Mouse (Mus musculus): ENCODE data around the gene Tmem204.

DNA sequence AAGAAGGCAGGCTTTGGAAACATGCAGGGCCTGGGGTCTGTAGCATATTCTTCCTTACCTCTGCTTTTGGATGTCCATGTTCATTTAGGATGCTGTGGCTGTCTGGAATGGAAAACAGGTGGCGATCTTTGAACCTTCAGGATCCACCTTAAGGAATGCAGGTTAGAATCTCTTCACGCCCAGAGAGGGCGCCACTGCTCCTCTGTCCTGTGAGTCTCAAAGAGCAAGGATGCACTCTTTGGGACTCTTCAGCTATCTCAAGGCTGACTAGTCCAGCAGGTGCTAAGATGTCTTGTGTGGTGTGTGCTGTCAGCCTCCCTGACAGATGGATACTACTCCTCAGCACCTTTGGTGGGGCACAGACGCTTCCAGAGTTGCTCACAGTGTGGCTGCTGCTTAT is 47.2 kb downstream of the Tmem204 start:
- no peak for TF ChIP-seq ZMIZ1 (IDR thresholded peaks at IDR 0.05; ENCODE audit: low read depth, low read length)
- TF ChIP-seq ZNF384 (IDR thresholded peaks at IDR 0.05; ENCODE audit: low read depth, low read length), result no peak
- TF ChIP-seq MAZ (IDR thresholded peaks at IDR 0.05; ENCODE audit: low read depth, low read length), result no peak
- TF ChIP-seq HCFC1 (IDR thresholded peaks at IDR 0.05; ENCODE audit: low read depth, low read length), result no peak
- TF ChIP-seq GATA1 (IDR thresholded peaks at IDR 0.05; ENCODE audit: low read depth, low read length), result no peak
- no peak for TF ChIP-seq USF1 (IDR thresholded peaks at IDR 0.05; ENCODE audit: low read depth, low read length)
- TF ChIP-seq JUND (IDR thresholded peaks at IDR 0.05; ENCODE audit: low read depth, low read length), result no peak
- TF ChIP-seq MYC (IDR thresholded peaks at IDR 0.05; ENCODE audit: low read depth, low read length), result no peak
- TF ChIP-seq E2F4 (IDR thresholded peaks at IDR 0.05; ENCODE audit: borderline replicate concordance, low read depth, low read length), result no peak
- TF ChIP-seq ZC3H11A (IDR thresholded peaks at IDR 0.05; ENCODE audit: low read depth, low read length), result no peak
- TF ChIP-seq POLR2A (IDR thresholded peaks at IDR 0.05; ENCODE audit: control insufficient read depth in 1 of 2, insufficient read depth in 1 of 2, low read depth in 1 of 2, low read length in 2 of 2, poor library complexity in 1 of 2), result no peak
- peak; percentile 32 to 48 (median 47) for TF ChIP-seq CTCF (IDR thresholded peaks at IDR 0.05 in 2 of 3, conservative IDR thresholded peaks at IDR 0.05 in 1 of 3; ENCODE audit: control insufficient read depth in 1 of 3, insufficient read depth in 1 of 3, low read depth in 2 of 3, low read length in 3 of 3, poor library complexity in 1 of 3, severe bottlenecking in 1 of 3)
- no peak for TF ChIP-seq MAFK (IDR thresholded peaks at IDR 0.05; ENCODE audit: borderline replicate concordance, low read depth, low read length)
- no peak for TF ChIP-seq MYB (IDR thresholded peaks at IDR 0.05; ENCODE audit: low read depth, low read length)
